Mouse (Mus musculus) kidney, postnatal 10 days (tissue): Measurements from ENCODE around the gene Wdr13.
A peak's percentile ranks its signal among the peaks of the same experiment; 100 is the strongest.
"Not testable (repeated sequence)": the region's sequence is repeated elsewhere in the genome, so short reads cannot be mapped to it uniquely, and the experiment has no call there.

Experiments
- DNase-seq: peaks from one replicate; pipeline ENCODE4 v3.0.0; 2021; ENCODE audit warnings: mixed read lengths

Gene Wdr13

GRCm38 (mm10) chrX:8102213-8102668 lies 30.5 kb downstream of the Wdr13 start:
- no peak for DNase-seq

- peak; percentile 24 for DNase-seq
Observed at GRCm38 (mm10) chrX:8101017-8101416, 31.7 kb downstream of the Wdr13 start.

- DNase-seq = no peak
Observed at GRCm38 (mm10) chrX:8099435-8099834, 33.3 kb downstream of the Wdr13 start.

- peak; percentile 97 for DNase-seq
Observed at GRCm38 (mm10) chrX:8096787-8097242, 35.9 kb downstream of the Wdr13 start.

GRCm38 (mm10) chrX:8096068-8096786 lies 36.5 kb downstream of the Wdr13 start:
- peak; percentile 78 for DNase-seq

GRCm38 (mm10) chrX:8095546-8095945 lies 37.1 kb downstream of the Wdr13 start:
- no peak for DNase-seq

GRCm38 (mm10) chrX:8090954-8091347 lies 41.7 kb downstream of the Wdr13 start:
- not testable (repeated sequence) for DNase-seq

- no peak for DNase-seq
Observed at GRCm38 (mm10) chrX:8090346-8090953, 42.2 kb downstream of the Wdr13 start, which contains the start of gene Was. Gene Was (minus strand): TSS chrX:8090498.

- DNase-seq = no peak
Observed at GRCm38 (mm10) chrX:8089746-8090145, 42.9 kb downstream of the Wdr13 start.

- DNase-seq = no peak
Observed at GRCm38 (mm10) chrX:8085611-8086010, 47.1 kb downstream of the Wdr13 start.

GRCm38 (mm10) chrX:8084771-8085259 lies 47.9 kb downstream of the Wdr13 start:
- DNase-seq = no peak

GRCm38 (mm10) chrX:8075104-8075503 lies 57.6 kb downstream of the Wdr13 start:
- DNase-seq = no peak

- DNase-seq = peak; percentile 94
Observed at GRCm38 (mm10) chrX:8074430-8075014, 58.2 kb downstream of the Wdr13 start, which contains the start of gene Suv39h1. Gene Suv39h1 (minus strand): TSS chrX:8074760.

GRCm38 (mm10) chrX:8073881-8074429 lies 58.7 kb downstream of the Wdr13 start:
- DNase-seq = peak; percentile 40
